Mouse (Mus musculus) myocyte (in vitro differentiated cells): ENCODE measurements around the gene Xlr5b. TPM values are rescaled to one million over a fixed set of nuclear protein-coding genes. Genes with fewer than 3 reads are reported as not detected.
"Not testable (repeated sequence)": the region's sequence is repeated elsewhere in the genome, so short reads cannot be mapped to it uniquely, and the experiment has no call there.

Experiments
- H3K27me3 ChIP-seq: one replicate; pipeline ENCODE4 v1.6.1; 2011; ENCODE audit not compliant: control insufficient read depth, insufficient read depth, insufficient read length
- H3K36me3 ChIP-seq: one replicate; pipeline ENCODE4 v1.6.1; 2011; ENCODE audit not compliant: control insufficient read depth, insufficient read depth
- H3K4me2 ChIP-seq: one replicate; pipeline ENCODE4 v1.6.1; 2011; ENCODE audit warnings: low read depth, control low read depth
- H3K4me3 ChIP-seq: one replicate; pipeline ENCODE4 v1.5.1; 2011; ENCODE audit warnings: mild to moderate bottlenecking, control low read depth, moderate library complexity
- H3K79me2 ChIP-seq: one replicate; pipeline ENCODE4 v1.6.1; 2011; ENCODE audit not compliant: control insufficient read depth, insufficient read depth
- H3ac ChIP-seq: one replicate; pipeline ENCODE4 v1.6.1; 2011; ENCODE audit not compliant: control insufficient read depth, insufficient read length
- polyA plus RNA-seq: library from polyadenylated mRNA; unstranded; fragments of >200 nt; fragmentation: generic; extraction: Trizol; gene quantifications from one replicate; pipeline ENCODE4 v1.2.1, GENCODE M21; 2012; ENCODE audit warnings: missing spikeins

Xlr5b gene
- not detected for polyA plus RNA-seq

- not testable (repeated sequence) for H3K27me3 ChIP-seq, H3K4me3 ChIP-seq, H3K4me2 ChIP-seq, H3K79me2 ChIP-seq, H3K36me3 ChIP-seq, H3ac ChIP-seq
Observed at GRCm38 (mm10) chrX:73148496-73148895, at the start of gene Xlr5b. Gene Xlr5b (plus strand): TSS chrX:73148796.

- H3K4me2 ChIP-seq, H3ac ChIP-seq, H3K4me3 ChIP-seq, H3K27me3 ChIP-seq, H3K36me3 ChIP-seq, H3K79me2 ChIP-seq: not testable (repeated sequence)
Observed at GRCm38 (mm10) chrX:73116747-73117146, 31.8 kb upstream of the Xlr5b start, which contains the start of gene Gm14685. Gene Gm14685 (plus strand): TSS chrX:73117047.

GRCm38 (mm10) chrX:73122859-73123829 lies 25.5 kb upstream of the Xlr5b start:
- not testable (repeated sequence) for H3K27me3 ChIP-seq, H3K4me3 ChIP-seq, H3K4me2 ChIP-seq, H3ac ChIP-seq, H3K79me2 ChIP-seq, H3K36me3 ChIP-seq

- not testable (repeated sequence) for H3ac ChIP-seq, H3K79me2 ChIP-seq, H3K4me2 ChIP-seq, H3K36me3 ChIP-seq, H3K27me3 ChIP-seq, H3K4me3 ChIP-seq
Observed at GRCm38 (mm10) chrX:73143218-73143618, 5.4 kb upstream of the Xlr5b start.

GRCm38 (mm10) chrX:73149350-73149749 lies 754 bp downstream of the Xlr5b start, which contains the start of gene DXBay18:
Gene DXBay18 (minus strand): TSS chrX:73149450.
- H3K4me3 ChIP-seq, H3K4me2 ChIP-seq, H3K36me3 ChIP-seq, H3K79me2 ChIP-seq, H3ac ChIP-seq, H3K27me3 ChIP-seq: not testable (repeated sequence)

- not testable (repeated sequence) for H3ac ChIP-seq, H3K79me2 ChIP-seq, H3K27me3 ChIP-seq, H3K4me3 ChIP-seq, H3K4me2 ChIP-seq, H3K36me3 ChIP-seq
Observed at GRCm38 (mm10) chrX:73176889-73177288, 28.3 kb downstream of the Xlr5b start, which contains the start of gene Spin2d. Gene Spin2d (minus strand): TSS chrX:73176989.

- not testable (repeated sequence) for H3K36me3 ChIP-seq, H3K4me2 ChIP-seq, H3ac ChIP-seq, H3K27me3 ChIP-seq, H3K4me3 ChIP-seq, H3K79me2 ChIP-seq
Observed at GRCm38 (mm10) chrX:73191934-73192333, 43.3 kb downstream of the Xlr5b start, which contains the start of gene Xlr3b. Gene Xlr3b (plus strand): TSS chrX:73192207.

Other genes starting within 250 kb of the Xlr5b start
- gene Cetn2, start 230.4 kb upstream of the Xlr5b start, polyA plus RNA-seq: 22.3 TPM
- gene Nsdhl, start 230.2 kb upstream of the Xlr5b start, polyA plus RNA-seq: 74.4 TPM
- not detected for gene Zfp185, start 161.5 kb upstream of the Xlr5b start, polyA plus RNA-seq
- 0.07 TPM for gene Pnma5, start 111.7 kb upstream of the Xlr5b start, polyA plus RNA-seq
- gene Pnma3, start 84.0 kb upstream of the Xlr5b start, polyA plus RNA-seq: not detected
- 0.55 TPM for gene Xlr4a, start 66.3 kb upstream of the Xlr5b start, polyA plus RNA-seq
- 1.9 TPM for gene Xlr3a, start 51.7 kb upstream of the Xlr5b start, polyA plus RNA-seq
- gene Gm14685, start 31.7 kb upstream of the Xlr5b start, polyA plus RNA-seq: not detected
- not detected for gene DXBay18, start 654 bp downstream of the Xlr5b start, polyA plus RNA-seq
- gene Spin2d, start 28.2 kb downstream of the Xlr5b start, polyA plus RNA-seq: not detected
- gene Xlr3b, start 43.4 kb downstream of the Xlr5b start, polyA plus RNA-seq: 0.40 TPM
- 0.05 TPM for gene Xlr4b, start 65.5 kb downstream of the Xlr5b start, polyA plus RNA-seq
- gene F8a, start 79.5 kb downstream of the Xlr5b start, polyA plus RNA-seq: 4.5 TPM
- gene Xlr4c, start 94.3 kb downstream of the Xlr5b start, polyA plus RNA-seq: 0.10 TPM
- 1.6 TPM for gene Xlr3c, start 116.6 kb downstream of the Xlr5b start, polyA plus RNA-seq
- not detected for gene Xlr5a, start 144.2 kb downstream of the Xlr5b start, polyA plus RNA-seq
- not detected for gene Xlr5c, start 144.2 kb downstream of the Xlr5b start, polyA plus RNA-seq
- not detected for gene Gm45015, start 188.0 kb downstream of the Xlr5b start, polyA plus RNA-seq
- 8.9 TPM for gene Zfp275, start 193.8 kb downstream of the Xlr5b start, polyA plus RNA-seq
- not detected for gene Gm18336, start 249.9 kb downstream of the Xlr5b start, polyA plus RNA-seq